ENCODE assay signal across 8 mouse cellular contexts in genomic region chr5:48599481-48600040, GRCm38 (mm10).
DNase-seq lines count a peak whose midpoint lies in the region; ATAC-seq lines count a peak whose summit lies in the region.

No protein-coding gene starts in this region.

- intact Hi-C loops in heart, postnatal 10 days (cut with DNase I) = no loop called here

- H3K9me3 ChIP-seq in heart, embryonic 11.5 days (replicated peaks; ENCODE audit: control insufficient read depth, low read length) = no peaks in the 10 kb centered on the region
- H3K9me3 ChIP-seq in forebrain, embryonic 11.5 days (ENCODE audit: control insufficient read depth, low read length) = no peaks in the 10 kb centered on the region
- no peaks in the 10 kb centered on the region for H3K9me3 ChIP-seq in midbrain, embryonic 10.5 days (replicated peaks)

- 0 out of 2 replicates have a peak overlapping the region, but pooled peaks have one; percentile 12 for H3K9ac ChIP-seq in heart, embryonic 11.5 days (ENCODE audit: low read depth, low read length)
- peak overlapping the region; percentile 35 for H3K9ac ChIP-seq in forebrain, embryonic 11.5 days (ENCODE audit: low read length)

- no peaks in the 10 kb centered on the region for H3K36me3 ChIP-seq in heart, embryonic 11.5 days (ENCODE audit: control insufficient read depth, insufficient read depth, low read length)
- H3K36me3 ChIP-seq in forebrain, embryonic 11.5 days (ENCODE audit: control insufficient read depth, insufficient read depth, low read length) = no peaks in the 10 kb centered on the region
- no peaks in the 10 kb centered on the region for H3K36me3 ChIP-seq in midbrain, embryonic 10.5 days

- peak overlapping the region; percentile 61 for H3K4me2 ChIP-seq in heart, embryonic 11.5 days
- H3K4me2 ChIP-seq in forebrain, embryonic 11.5 days (ENCODE audit: low read depth, low read length, severe bottlenecking) = peak overlapping the region; percentile 51

- DNase-seq in heart, postnatal 10 days = no peak
- peak; percentile 71 for DNase-seq in ZHBTc4 (ENCODE audit: low read depth, low spot score)
- DNase-seq in forebrain, embryonic 11.5 days (ENCODE audit: low spot score) = peak; percentile 68
- peak; percentile 28 for DNase-seq in midbrain, embryonic 10.5 days (ENCODE audit: low spot score)
- no peak for DNase-seq in layer of hippocampus, adult 9-10 months (ENCODE audit: low spot score)
- no peak for DNase-seq in adrenal gland, postnatal 4 days (ENCODE audit: low spot score in 2 of 2)

- 0 out of 2 replicates have a peak, but pooled peaks cover 2% of the 10 kb centered on the region for H3K27me3 ChIP-seq in heart, embryonic 11.5 days (ENCODE audit: control insufficient read depth, insufficient read depth, low read length)
- H3K27me3 ChIP-seq in forebrain, embryonic 11.5 days (ENCODE audit: control insufficient read depth, insufficient read depth, low read length) = no peaks in the 10 kb centered on the region
- H3K27me3 ChIP-seq in midbrain, embryonic 10.5 days (ENCODE audit: low read depth, poor library complexity, severe bottlenecking) = peaks cover 17% of the 10 kb centered on the region

- no peak for ATAC-seq in heart, embryonic 11.5 days (replicated peaks; ENCODE audit: insufficient number of reproducible peaks, low FRiP score, low TSS enrichment)
- ATAC-seq in forebrain, embryonic 11.5 days (replicated peaks; ENCODE audit: low FRiP score) = peak; percentile 67
- no peak for ATAC-seq in megakaryocyte-erythroid progenitor cell, adult 5-6 weeks (replicated peaks; ENCODE audit: low FRiP score, low TSS enrichment, poor library complexity, severe bottlenecking)

- WGBS in heart, embryonic 11.5 days (ENCODE audit: insufficient replicate concordance) = 1% methylated on average over 12 of the region's 12 CpGs
- WGBS in forebrain, embryonic 11.5 days = 0% methylated on average over 12 of the region's 12 CpGs
- 1% methylated on average over 12 of the region's 12 CpGs for WGBS in midbrain, embryonic 10.5 days

- no peak overlapping the region for H3K27ac ChIP-seq in heart, embryonic 11.5 days (ENCODE audit: low read depth, low read length)
- H3K27ac ChIP-seq in forebrain, embryonic 11.5 days (ENCODE audit: low read depth, low read length) = no peak overlapping the region
- peak overlapping the region; percentile 34; the same call in 1 of the 2 replicates for H3K27ac ChIP-seq in midbrain, embryonic 10.5 days (replicated peaks)

- H3K4me1 ChIP-seq in heart, embryonic 11.5 days (ENCODE audit: control insufficient read depth, insufficient read depth, low read length) = no peaks in the 10 kb centered on the region
- peaks cover 5% of the 10 kb centered on the region; the same call in 1 of the 2 replicates for H3K4me1 ChIP-seq in forebrain, embryonic 11.5 days (replicated peaks; ENCODE audit: control insufficient read depth, insufficient read depth, low read length)
- H3K4me1 ChIP-seq in midbrain, embryonic 10.5 days = peaks cover 13% of the 10 kb centered on the region

- peak overlapping the region; percentile 26 for H3K4me3 ChIP-seq in heart, embryonic 11.5 days (ENCODE audit: low read depth, low read length)
- H3K4me3 ChIP-seq in forebrain, embryonic 11.5 days (ENCODE audit: low read depth, low read length) = peak overlapping the region; percentile 22
- H3K4me3 ChIP-seq in midbrain, embryonic 10.5 days = peak overlapping the region; percentile 52

Comparison
In these comparisons a context has a peak if more than half of its experiments do, and no peak if none do; other contexts are left out.
1. DNase-seq: peak in ZHBTc4 (single experiment), forebrain, embryonic 11.5 days (single experiment) and midbrain, embryonic 10.5 days (single experiment); none in heart, postnatal 10 days (0 of 2), layer of hippocampus, adult 9-10 months (single experiment) and adrenal gland, postnatal 4 days (0 of 2).
2. Peak in every context shown above with its lines, with median percentiles within 50 percentile points of each other: H3K4me3 ChIP-seq.